Mouse (Mus musculus) cerebellum, adult 9-10 months (tissue): ENCODE data around the gene B3gat2.

ENCODE experiments used
- DNase-seq: peaks from one replicate; pipeline ENCODE4 v3.0.0; 2022

B3gat2 gene

DNA sequence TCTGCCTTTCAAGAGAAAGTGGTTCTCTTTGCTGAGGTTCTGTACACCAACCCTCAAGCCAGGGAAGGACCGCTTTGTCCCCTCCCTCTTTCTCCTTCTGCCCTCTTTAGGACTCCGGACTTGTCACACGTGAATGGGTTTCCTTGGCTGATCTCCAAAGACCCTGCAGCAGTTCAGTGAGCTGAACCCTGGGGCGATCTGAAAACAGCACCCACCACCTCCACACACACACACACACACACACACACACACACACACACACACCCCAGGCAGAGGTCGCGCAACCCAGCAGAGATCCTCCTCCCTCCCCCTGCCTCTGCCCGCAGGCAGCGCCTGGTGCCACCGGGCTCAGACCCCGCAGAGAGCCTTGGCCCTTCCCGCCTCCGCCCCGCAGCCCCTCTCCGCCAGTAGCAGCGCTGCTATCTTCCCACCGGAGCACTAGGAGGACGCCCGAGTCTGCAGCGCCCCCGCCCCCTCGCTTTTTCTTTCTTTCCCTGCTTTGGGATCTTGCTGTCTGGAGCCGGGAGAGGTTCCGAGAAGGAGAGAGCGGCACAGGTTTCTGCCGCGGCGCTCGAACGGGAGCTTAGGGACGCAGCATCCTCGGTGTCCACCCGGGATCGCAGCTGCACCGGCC, at the start of gene B3gat2:
Gene B3gat2 (plus strand): TSS at position 252 of the 634 bp plus-strand sequence.
- DNase-seq, result peak; percentile 48

DNA sequence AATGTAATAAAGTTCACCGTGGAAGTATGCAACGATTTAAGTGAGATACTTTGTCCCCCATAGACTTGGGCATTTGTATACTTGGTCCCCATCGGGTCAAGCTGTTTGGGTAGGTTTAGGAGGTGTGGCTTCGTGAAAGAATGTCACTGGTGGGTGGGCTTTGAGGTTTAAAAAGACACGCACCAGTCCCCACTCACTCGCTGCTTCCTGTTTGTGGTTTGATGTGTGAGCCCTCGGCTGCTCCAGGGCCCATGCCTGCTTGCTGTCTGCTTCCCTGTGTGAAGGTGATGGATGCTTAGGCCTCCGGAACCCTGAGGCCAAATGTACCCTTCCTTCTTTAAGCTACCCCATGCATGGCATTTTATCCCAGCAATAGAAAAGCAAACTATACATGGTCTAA, 41.2 kb upstream of the B3gat2 start:
- no peak for DNase-seq

DNA sequence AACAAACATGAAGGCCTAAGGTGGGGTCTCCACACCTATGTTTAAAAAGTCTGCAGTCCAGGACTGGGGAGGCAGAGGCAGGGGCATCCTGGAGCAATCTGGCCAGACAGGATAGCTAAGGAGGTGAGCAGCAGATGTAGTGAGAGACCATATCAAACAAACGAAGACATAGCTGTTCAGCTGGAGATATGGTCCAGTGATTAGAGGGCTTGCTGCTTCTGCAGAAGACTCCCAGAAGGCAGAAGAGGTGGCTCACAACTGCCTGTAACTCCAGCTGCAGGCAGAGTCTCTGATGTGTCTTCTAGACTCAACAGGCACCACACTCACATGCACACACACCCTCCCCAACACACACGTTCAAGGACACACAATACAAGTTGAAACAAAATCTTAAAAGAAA, 40.5 kb upstream of the B3gat2 start:
- no peak for DNase-seq

DNA sequence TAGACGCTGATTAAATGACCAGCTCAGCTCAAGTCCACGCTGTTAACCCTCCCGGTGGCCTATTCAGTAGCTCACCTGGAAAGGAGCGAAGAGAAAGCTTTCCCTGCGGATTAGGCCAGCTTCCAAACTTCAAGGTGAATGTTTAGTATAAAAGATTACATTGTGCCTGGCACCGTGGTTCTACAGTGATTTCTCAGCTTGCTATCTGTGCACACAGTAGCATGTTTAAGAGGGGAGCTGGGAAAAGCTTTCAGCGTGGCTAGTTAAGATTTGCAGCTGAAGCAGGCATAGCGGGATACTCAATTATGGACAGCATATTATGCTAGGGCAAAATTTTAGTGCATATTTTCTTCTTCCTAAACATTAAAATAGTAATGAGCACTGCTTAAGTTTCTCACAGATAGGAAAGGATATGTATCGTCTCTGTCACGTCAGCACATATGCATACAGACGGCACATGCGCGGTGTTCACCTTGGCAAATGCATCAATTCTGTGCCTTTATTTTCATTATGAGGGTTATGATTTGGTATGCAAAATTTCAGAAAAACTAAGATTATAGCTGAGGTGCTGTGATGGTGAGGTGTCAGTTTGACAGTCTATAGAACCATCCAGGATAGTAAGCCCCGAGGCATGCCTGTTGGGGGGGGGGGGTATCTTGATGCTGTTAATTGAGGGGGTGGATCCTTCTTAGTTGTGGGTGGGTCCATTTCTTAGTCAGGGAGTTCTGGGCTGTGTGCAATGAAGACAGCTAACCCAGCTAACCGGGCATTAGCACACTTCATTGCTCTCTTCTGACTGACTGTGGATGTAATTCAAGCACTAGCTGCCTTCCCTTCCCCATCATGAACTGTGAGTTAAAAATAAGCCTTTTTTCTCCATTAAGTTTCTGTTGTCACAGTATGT, 38.8 kb upstream of the B3gat2 start:
- no peak for DNase-seq

DNA sequence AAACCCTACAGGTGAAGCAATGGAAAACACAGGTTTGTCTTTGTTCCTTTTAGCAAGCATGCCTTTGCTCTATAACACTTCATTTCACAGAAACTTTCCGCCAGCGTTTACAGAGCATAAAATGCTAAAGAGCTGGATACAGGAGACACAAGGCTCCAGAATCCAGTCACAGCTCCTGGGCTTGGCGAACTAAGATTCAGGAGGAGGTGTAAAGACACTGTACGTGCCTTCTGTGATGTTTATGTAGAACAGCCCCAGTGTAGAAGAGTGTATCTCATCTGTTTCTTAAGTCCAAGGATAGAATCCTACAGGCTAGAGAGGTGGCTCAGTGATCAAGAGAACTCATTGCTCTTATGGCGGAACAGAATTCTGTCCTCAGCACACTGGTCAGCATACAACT, 30.2 kb upstream of the B3gat2 start:
- DNase-seq, result no peak

DNA sequence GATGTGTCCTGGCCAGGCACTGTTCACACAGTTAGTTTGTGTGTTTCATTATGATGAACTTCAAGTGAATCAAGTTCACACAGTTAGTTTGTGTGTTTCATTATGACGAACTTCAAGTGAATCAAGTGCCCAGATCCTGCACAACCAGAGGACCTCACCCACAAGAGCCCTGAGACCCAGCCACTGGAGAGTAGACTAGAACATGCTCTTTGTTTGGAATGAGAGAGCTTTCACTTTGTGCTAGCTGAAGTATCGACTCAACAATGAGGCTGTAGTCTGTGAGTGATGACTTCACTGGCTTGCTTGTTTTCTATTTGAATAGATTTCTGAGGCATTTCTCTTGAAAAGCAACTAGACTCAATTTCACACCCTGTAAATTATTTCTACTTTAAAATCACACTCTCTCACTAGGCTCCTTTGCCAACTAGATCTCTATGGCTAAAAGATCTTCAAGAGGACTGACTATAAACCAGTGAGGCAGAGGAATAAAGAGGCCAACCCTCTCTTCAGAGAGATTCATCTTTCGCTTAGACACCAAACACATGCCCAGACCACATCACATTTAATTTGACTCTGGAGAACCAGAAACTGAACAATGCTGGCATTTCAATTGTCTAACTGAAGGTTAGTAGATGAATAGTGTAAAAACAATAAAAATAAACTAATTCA, 10.6 kb upstream of the B3gat2 start:
- DNase-seq, result no peak

DNA sequence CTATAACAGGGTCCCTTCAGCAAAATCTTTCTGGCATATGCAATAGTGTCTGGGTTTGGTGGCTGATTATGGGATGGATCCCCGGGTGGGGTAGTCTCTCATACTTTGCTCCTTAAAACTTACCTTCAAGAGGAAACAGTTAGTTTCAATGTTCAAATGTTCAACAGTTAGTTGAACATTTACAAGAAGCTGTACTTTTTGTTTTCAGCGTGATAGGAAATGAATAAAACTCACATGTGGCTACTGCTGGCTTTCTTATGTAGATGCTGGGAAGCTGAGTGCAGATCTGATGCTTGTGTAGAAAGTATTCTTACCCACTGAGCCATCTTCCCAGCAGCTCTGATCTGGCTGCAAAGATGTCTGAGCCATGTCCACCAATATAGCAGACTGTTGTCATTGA, 8.5 kb upstream of the B3gat2 start:
- no peak for DNase-seq

DNA sequence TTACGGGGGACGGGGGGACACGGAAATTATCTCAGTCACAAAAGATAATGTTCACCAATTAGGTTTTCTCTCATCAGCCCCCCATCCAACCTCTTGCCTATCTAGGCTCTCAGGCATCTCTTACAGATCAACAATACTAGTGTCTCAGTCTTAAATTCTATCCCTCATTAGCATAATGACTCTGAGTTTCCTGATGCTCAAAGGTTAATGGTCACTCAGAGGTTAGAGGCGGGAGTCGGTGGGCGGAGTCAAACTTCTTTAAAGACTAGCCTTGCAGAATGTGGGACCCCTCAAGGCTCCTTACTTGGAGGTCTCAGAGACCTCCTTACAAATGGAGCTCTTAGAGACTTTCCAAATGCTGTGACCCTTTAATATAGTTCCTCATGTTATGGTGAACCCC, 8.0 kb upstream of the B3gat2 start:
- DNase-seq, result no peak

DNA sequence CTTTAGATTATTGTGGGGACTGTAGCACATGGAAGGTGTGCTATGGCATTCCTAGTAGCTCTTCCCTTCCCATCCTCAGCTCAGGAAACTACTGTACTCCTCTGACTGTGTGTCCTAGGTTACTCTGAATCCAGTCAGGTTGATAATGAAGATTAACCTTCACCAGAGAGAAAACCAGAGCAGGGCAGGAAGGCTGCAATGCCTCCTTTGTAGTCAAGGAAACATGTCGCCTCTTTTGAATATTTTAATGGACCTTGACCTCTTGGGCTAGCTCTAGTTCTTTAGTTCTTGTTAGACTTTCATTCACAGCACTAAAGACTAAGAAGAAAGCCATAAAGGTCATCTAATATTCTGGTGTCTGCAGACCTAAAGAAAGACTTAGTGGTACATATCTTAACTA, 7.2 kb upstream of the B3gat2 start:
- no peak for DNase-seq

DNA sequence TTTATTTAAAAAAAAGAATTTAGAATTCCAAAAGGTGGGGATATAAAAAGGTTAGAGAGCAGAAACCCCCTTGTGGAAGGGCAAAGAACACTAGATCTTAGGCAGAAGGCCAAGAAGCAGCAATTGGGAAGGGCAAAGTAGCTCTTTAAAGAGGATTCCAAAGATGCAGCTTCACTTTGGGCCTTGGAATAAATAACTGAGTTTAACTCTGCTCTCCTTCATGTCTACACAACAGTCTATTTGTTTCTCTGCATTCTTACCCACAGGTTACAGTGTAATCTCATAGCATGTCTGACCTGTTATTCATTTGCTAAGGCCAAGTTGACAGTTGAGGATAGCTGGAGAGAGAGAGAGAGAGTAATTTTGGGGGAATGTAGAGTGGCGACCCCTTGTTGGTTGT, 6.6 kb upstream of the B3gat2 start:
- DNase-seq, result no peak

DNA sequence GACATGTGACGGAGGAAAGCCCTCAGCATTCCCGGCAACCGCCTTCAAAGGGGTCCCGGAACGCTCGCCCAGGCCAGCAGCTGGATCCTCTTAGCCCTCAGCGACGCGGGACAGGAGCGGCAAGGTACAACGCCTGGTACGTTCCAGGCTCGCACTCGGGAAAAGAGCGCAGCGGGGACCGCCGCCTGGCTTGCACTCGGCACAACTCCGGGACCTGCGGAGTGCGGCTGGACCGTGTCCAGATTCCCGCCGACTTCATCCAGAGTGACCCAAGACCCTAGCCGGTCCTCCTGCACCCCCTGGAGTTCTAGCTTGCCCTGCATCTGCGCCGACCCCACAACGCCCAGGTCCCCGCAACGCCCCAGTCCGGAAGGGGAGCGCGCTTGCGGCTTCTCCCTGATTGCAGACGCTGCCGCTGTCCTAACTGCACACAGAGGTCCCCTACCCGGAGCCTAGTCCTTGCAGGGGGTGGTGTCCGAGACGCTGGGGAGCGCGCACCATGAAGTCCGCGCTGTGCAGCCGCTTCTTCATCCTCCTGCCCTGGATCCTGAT, 659 bp downstream of the B3gat2 start:
- peak; percentile 64 for DNase-seq

DNA sequence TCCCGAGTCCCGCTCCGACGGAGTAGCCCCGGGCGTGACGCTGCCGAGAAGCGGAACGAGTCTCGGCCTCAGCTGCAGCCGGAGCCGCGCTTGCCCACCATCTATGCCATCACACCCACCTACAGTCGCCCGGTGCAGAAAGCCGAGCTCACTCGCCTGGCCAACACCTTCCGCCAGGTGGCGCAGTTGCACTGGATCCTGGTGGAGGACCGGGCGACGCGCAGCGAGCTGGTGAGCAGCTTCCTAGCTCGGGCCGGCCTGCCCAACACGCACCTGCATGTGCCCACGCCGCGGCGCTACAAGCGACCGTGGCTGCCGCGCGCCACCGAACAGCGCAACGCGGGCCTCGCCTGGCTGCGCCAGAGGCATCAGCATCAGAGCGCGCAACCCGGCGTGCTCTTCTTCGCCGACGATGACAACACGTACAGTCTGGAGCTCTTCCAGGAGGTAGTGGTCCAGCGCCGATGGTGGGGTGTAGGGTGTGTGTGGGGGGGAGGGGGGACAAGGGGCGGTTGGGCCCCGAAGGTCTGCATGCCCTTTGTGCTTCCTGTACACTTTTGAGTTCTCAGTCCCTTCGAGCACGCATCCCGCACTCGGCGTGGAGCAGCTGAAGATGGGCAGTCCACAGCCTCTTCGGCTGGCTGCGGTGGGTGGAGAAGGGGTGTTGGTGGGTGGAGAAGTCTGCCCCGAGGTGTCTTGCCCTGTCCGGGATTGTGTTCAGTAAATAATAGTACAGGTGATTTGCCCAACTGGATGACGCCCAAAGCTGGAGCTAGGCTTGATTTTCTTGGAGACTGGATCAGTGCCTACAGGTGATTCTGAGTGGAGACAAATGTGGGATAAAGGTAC, 1.5 kb downstream of the B3gat2 start:
- DNase-seq, result peak; percentile 96

DNA sequence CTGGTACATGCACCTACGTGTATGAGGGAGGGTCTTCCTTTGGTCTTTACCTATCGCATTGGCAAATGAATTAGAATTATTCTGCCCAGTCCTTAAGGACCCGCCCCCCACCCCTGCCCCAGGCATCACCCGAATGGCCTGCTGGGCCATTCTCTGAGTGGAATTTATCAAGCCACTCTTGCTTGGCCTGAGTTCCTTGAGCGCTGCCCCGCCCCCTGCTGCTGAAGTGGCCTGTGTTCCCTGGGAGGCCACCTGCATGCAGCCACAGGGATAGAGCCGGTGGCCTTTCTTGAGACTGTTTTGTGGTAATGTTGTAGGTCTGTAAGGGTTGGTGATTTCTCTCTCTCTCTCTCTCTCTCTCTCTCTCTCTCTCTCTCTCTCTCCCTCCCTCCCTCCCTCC, 2.2 kb downstream of the B3gat2 start:
- DNase-seq, result peak; percentile 31

DNA sequence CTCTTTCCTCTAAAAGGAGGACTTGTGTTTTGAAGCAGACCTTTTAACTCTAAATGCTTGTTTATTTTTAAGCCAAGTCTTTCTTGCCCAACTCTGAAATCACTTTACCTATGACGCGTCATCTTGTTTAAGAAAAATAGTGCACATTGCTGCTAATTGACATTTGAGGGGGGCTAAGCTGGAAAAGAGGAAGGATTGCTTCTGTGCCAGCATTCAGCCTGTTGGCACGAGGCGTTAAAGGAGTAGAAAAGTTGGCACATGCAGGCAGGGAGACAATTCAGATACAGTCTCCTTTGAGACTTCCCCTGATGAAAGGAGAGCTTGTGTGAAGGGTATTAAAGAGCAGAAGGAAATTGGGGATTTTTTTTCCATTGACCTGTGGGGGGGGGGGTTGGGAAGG, 3.2 kb downstream of the B3gat2 start:
- peak; percentile 24 for DNase-seq

DNA sequence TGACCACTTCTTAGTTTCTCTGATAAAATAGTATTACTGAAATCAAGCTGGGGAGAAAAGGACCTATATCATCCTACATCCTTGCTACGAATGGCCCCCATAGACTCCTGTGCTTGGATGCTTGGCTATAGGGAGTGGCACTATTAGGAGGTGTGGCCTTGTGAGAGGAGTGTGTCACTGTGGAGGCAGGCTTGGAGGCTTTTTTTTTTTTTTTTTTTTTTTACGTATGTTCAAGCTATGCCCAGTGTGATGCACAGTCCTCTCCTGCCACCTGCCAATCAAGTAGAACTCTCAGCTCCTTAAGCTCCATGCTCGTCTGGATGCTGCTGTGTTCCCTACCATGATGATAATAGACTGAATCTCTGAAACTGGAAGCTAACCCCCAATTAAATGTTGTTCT, 11.5 kb downstream of the B3gat2 start:
- DNase-seq, result no peak

DNA sequence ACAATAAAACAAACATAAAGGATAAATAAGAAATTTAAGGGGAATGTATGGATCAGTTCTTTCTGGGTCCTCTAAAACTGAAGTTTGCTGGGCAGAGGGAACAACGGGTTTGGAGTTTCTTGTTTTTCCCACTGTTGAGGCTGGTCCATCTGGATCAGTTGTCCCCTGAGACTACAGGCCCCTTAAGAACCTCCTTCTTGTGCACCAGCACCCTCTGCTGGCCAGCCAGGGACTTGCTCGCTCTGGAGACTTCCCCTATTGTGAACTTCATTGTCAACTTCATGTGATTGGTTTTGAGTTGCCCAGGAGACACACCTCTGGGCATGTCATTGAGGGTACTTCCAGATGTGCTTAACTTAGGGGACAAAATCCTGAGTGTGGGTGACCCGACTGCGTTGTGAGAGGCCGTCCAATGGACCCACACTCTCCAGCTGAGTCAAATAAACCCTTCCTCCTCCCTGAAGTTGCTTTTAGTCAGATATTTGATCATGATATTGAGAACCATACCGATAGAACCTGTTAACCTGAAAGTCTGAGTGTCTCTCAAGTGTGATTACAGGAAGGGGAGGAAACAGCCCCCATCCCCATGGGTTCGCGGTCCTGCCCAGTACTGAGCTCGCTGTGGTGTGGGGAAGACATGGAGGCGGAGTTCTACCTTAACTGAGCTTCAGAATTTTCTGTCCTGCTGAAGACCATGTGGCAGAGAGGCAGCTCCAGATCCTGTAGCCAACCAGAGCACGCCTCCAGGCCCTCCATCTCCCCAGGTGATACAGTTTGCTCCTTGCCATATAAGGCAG, 31.4 kb downstream of the B3gat2 start:
- peak; percentile 83 for DNase-seq

DNA sequence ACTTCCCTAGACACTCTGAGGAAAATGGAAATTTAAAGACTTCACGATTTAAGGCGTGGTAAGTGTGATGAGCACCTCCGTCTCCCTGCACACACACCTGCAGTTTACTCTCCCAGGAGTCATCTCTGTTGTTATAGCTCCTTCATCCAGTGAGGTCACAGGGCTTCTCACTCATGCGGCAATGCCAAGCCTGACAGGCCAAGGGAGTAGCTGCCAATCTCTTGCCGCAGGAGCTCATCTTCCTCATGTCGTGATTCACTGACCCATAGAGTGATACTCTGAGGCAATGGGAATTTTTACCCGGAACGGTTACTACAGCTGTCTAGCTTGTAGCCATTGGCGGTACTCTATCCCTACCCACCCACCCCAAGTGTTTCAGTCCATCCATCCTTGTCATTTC, 36.8 kb downstream of the B3gat2 start:
- peak; percentile 26 for DNase-seq

DNA sequence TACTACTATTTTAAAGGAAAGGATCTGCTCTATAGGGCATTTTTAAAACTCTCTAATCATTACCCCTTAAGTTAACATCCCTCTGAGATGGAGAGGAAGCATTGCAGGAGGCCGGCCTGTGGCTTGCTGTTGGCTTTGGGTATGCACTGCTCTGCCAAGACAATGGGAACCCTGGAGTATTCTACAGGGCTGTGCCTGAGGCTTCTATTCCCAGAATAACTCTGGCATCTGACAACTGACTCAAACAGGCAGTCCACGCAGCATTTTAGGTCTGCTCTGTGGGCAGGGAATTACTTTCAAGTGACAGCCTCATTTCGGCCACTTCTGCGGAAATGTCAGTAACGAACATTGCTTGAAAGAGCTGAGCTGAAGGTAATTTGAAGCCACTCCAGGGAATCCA, 60.1 kb downstream of the B3gat2 start:
- peak; percentile 80 for DNase-seq

DNA sequence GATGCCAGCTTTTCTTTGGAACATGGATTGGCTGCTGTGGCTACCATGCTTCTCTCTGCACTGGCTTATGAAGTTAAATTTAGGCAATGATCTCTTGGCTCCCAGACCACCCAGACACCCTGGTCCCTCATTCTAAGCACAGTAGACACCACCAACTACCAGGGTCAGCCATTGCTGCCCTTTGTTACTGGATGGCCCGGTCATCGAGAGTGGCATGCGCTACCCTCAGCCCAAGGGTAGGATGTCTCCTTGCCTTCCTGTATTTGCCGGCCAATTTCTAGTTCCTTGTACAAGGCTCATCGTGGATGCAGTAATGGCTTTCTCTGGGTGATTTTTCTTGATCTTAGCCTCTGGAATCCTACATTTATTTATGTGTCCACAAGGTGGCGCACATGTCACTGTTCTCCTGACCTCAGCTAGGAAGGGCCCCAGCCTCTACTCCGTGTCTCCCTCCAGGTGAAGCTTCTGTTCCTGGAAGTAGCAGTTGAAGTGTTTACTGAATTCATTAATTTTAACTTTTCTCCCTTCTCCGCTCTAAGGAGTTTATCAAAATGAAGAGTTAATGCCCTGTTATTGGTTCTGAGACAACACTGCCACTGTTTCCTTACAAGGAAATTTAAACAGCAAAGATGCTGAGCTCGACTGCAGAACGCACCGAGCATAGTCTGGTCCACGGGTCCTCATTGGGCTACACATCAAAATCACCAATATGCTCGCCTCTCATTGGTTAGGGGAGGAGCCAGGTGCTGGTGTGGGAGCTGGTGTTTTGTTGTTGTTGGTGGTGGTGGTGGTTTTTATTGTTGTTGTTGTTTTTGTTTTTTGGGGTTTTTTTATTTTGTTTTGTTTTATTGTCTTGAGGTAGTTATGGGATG, 65.6 kb downstream of the B3gat2 start:
- DNase-seq, result peak; percentile 85

DNA sequence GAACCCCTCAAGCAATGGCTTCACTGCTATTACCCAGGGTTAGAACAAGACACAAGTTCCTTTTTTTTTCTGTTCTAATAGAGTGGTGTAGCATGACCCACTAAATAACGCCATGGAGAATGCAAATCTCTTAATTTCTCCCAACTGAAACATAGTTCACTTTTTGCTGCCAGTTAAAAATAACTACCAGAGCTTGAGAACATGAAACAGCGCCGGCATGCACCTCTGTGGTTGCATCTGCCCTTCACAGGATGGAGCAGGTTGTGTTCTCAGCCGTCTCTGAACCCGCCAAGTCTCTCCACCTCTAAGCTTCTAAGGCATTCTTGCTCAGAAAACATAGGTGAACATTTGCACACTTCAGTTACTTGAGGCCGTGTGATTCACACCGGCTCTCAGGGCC, 72.7 kb downstream of the B3gat2 start:
- DNase-seq, result no peak

DNA sequence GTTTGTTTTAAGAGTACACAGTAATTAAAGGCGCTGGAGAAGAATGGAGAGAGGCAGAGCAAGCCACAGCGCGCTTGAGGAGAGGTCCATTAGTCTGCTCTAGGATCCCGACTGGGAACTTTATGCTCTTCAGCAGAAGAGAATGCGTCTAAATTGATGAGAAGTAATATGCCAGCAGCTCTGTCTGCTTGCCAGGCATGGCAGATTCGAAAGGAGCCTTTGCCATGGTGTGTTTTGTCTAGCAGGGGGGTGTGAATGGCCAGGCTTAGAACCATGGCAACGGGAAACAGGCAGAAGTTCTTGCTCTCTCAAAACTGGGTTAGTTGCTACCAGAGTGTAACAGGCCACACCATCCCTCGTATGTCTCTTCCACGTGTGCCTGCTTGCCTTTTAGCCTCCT, 73.3 kb downstream of the B3gat2 start:
- DNase-seq, result no peak
